Mouse (Mus musculus) heart, postnatal 4 days (tissue): ENCODE measurements around the gene Pid1. TPM values are rescaled to one million over a fixed set of nuclear protein-coding genes. Genes with fewer than 3 reads are reported as not detected.
A peak's percentile ranks its signal among the peaks of the same experiment; 100 is the strongest.

Experiments used
- DNase-seq: peaks from one replicate; pipeline ENCODE4 v3.0.0; 2021
- microRNA-seq, 2 experiments: library from miRNA; unstranded; fragments of <30 nt; microRNA quantifications; one replicate each; pipeline ENCODE4 v1.2.0; 2021 to 2022
- total RNA-seq, 2 experiments: library from RNA; stranded (reverse); gene quantifications; 2 replicates each; pipeline ENCODE4 v1.2.3; 2021

Pid1 gene
- total RNA-seq, 2 experiments from 2014 or later: 12.0 to 13.0 TPM

GRCm38 (mm10) chr1:84025746-84026145 lies 338.2 kb downstream of the Pid1 start:
- DNase-seq: peak; percentile 49

- DNase-seq: no peak
These were observed 351.1 kb downstream of the Pid1 start for GRCm38 (mm10) chr1:84012871-84013375.

GRCm38 (mm10) chr1:84002630-84003029 lies 361.4 kb downstream of the Pid1 start:
- no peak for DNase-seq

Small RNA genes within 50 kb of the gene (microRNA-seq; reads per million reads assigned to microRNA genes)
- 0 reads per million in 2 experiments for gene Mir6353
